22 mouse cellular contexts compared by ENCODE assay signal in genomic region chr6:67243765-67244420, GRCm38 (mm10). TPM values are rescaled to one million over a fixed set of nuclear protein-coding genes. Genes with fewer than 3 reads are reported as not detected.
DNase-seq lines count a peak whose midpoint lies in the region; ATAC-seq and TF ChIP-seq lines count a peak whose summit lies in the region.
"Had no signal": no experiment of that assay in that cellular context is flagged by ENCODE, and none has a peak within 500 bp of the region (broad histone marks: within the 10 kb centered on the region; RNA-seq: fewer than 3 reads in every experiment).

No protein-coding gene starts in this region.

- no peak overlapping the region for H3K9ac ChIP-seq in kidney, embryonic 14.5 days (ENCODE audit: low read depth, low read length)
- no peak overlapping the region for H3K9ac ChIP-seq in liver, adult 2 months (ENCODE audit: low read depth, low read length)
- H3K9ac ChIP-seq in liver, postnatal 0 days (replicated peaks) = no peak overlapping the region
- no peak overlapping the region for H3K9ac ChIP-seq in midbrain, embryonic 11.5 days (ENCODE audit: low read length)
- H3K9ac ChIP-seq in midbrain, embryonic 13.5 days (replicated peaks) = no peak overlapping the region
- H3K9ac ChIP-seq: embryonic facial prominence, embryonic 15.5 days; forebrain, embryonic 15.5 days; heart, embryonic 12.5 days; hindbrain, embryonic 14.5 days had no signal

- H3K4me2 ChIP-seq in kidney, embryonic 14.5 days (replicated peaks; ENCODE audit: low read depth, low read length) = no peak overlapping the region
- H3K4me2 ChIP-seq in liver, postnatal 0 days (ENCODE audit: low read depth, low read length) = no peak overlapping the region
- no peak overlapping the region for H3K4me2 ChIP-seq in midbrain, embryonic 11.5 days
- H3K4me2 ChIP-seq in midbrain, embryonic 13.5 days (replicated peaks) = no peak overlapping the region
- H3K4me2 ChIP-seq: embryonic facial prominence, embryonic 15.5 days; forebrain, embryonic 15.5 days; heart, embryonic 12.5 days; hindbrain, embryonic 14.5 days had no signal

- no peaks in the 10 kb centered on the region for H3K9me3 ChIP-seq in kidney, embryonic 14.5 days (ENCODE audit: control insufficient read depth, low read length)
- no peaks in the 10 kb centered on the region for H3K9me3 ChIP-seq in liver, postnatal 0 days (ENCODE audit: low read length)
- H3K9me3 ChIP-seq in midbrain, embryonic 11.5 days (ENCODE audit: control insufficient read depth, low read length) = no peaks in the 10 kb centered on the region
- no peaks in the 10 kb centered on the region for H3K9me3 ChIP-seq in midbrain, embryonic 13.5 days
- H3K9me3 ChIP-seq: embryonic facial prominence, embryonic 15.5 days; forebrain, embryonic 10.5 days; forebrain, embryonic 15.5 days; heart, embryonic 12.5 days; hindbrain, embryonic 10.5 days had no signal

- TF ChIP-seq CTCF in liver, adult 2 months (IDR thresholded peaks at IDR 0.05; ENCODE audit: low read depth, low read length) = no peak
- no peak for TF ChIP-seq CTCF in liver, postnatal 0 days (IDR thresholded peaks at IDR 0.05; ENCODE audit: low read depth)

- H3K27ac ChIP-seq in kidney, embryonic 14.5 days (ENCODE audit: low read depth, low read length) = no peak overlapping the region
- H3K27ac ChIP-seq in liver, adult 2 months (replicated peaks; ENCODE audit: insufficient read depth, low read depth, low read length) = peak overlapping the region; percentile 95
- no peak overlapping the region for H3K27ac ChIP-seq in liver, postnatal 0 days (ENCODE audit: low read depth)
- H3K27ac ChIP-seq in midbrain, embryonic 11.5 days (ENCODE audit: low read depth, low read length) = no peak overlapping the region
- H3K27ac ChIP-seq in midbrain, embryonic 13.5 days = no peak overlapping the region
- H3K27ac ChIP-seq: embryonic facial prominence, embryonic 15.5 days; forebrain, embryonic 10.5 days; forebrain, embryonic 15.5 days; heart, adult 2 months; hindbrain, embryonic 10.5 days; hindbrain, embryonic 14.5 days had no signal

- TF ChIP-seq EP300 in liver, postnatal 0 days (IDR thresholded peaks at IDR 0.05; ENCODE audit: low read depth) = no peak

- no peak for ATAC-seq in kidney, embryonic 14.5 days (ENCODE audit: low FRiP score, low TSS enrichment)
- no peak for ATAC-seq in liver, postnatal 0 days
- no peak for ATAC-seq in midbrain, embryonic 11.5 days (ENCODE audit: low FRiP score)
- ATAC-seq in midbrain, embryonic 13.5 days = no peak
- ATAC-seq: forebrain, embryonic 15.5 days had no signal

- no peaks in the 10 kb centered on the region for H3K27me3 ChIP-seq in kidney, embryonic 14.5 days (ENCODE audit: control insufficient read depth, insufficient read depth, low read length)
- H3K27me3 ChIP-seq in liver, adult 2 months (ENCODE audit: control insufficient read depth, insufficient read depth, low read length) = no peaks in the 10 kb centered on the region
- H3K27me3 ChIP-seq in liver, postnatal 0 days (ENCODE audit: insufficient read depth, low read length) = no peaks in the 10 kb centered on the region
- H3K27me3 ChIP-seq in midbrain, embryonic 11.5 days (ENCODE audit: control insufficient read depth, insufficient read depth, low read length) = no peaks in the 10 kb centered on the region
- no peaks in the 10 kb centered on the region for H3K27me3 ChIP-seq in midbrain, embryonic 13.5 days
- H3K27me3 ChIP-seq: CH12.LX; embryonic facial prominence, embryonic 15.5 days; forebrain, embryonic 15.5 days; heart, embryonic 12.5 days had no signal

- no peaks in the 10 kb centered on the region for H3K79me2 ChIP-seq in liver, adult 2 months (ENCODE audit: control insufficient read depth, insufficient read depth, low read length)

- no peaks in the 10 kb centered on the region for H3K36me3 ChIP-seq in kidney, embryonic 14.5 days (ENCODE audit: control insufficient read depth, insufficient read depth, low read length)
- no peaks in the 10 kb centered on the region for H3K36me3 ChIP-seq in liver, adult 2 months (ENCODE audit: control insufficient read depth, insufficient read depth, low read length)
- no peaks in the 10 kb centered on the region for H3K36me3 ChIP-seq in liver, postnatal 0 days (replicated peaks; ENCODE audit: insufficient read depth, low read length)
- H3K36me3 ChIP-seq in midbrain, embryonic 11.5 days (ENCODE audit: control insufficient read depth, insufficient read depth, low read length) = no peaks in the 10 kb centered on the region
- no peaks in the 10 kb centered on the region for H3K36me3 ChIP-seq in midbrain, embryonic 13.5 days
- H3K36me3 ChIP-seq: embryonic facial prominence, embryonic 15.5 days; forebrain, embryonic 10.5 days; forebrain, embryonic 15.5 days; heart, embryonic 12.5 days; hindbrain, embryonic 10.5 days had no signal

- DNase-seq in kidney, adult 18-20 months = peak; percentile 5
- DNase-seq in liver, adult 2 months (ENCODE audit: extremely low read depth, low read depth, low spot score) = peak; percentile 77
- DNase-seq in liver, postnatal 0 days = no peak
- peak; percentile 23 for DNase-seq in midbrain, embryonic 11.5 days (ENCODE audit: low spot score, missing footprints)
- peak; percentile 32 for DNase-seq in ZHBTc4 (ENCODE audit: low read depth, low spot score)
- DNase-seq in gastrocnemius, postnatal 10 days = no peak
- DNase-seq: adrenal gland, postnatal 10 days; cerebellum, adult 11 months; cerebellum, adult 8-10 months; cerebellum, postnatal 14 days; embryo, embryonic 11 days; heart, adult 2 months had no signal

- WGBS in kidney, embryonic 14.5 days = 93% methylated on average over 7 of the region's 7 CpGs
- 31% methylated on average over 7 of the region's 7 CpGs for WGBS in liver, adult 2 months
- WGBS in liver, postnatal 0 days (ENCODE audit: insufficient replicate concordance) = 87% methylated on average over 7 of the region's 7 CpGs
- WGBS in midbrain, embryonic 11.5 days = 90% methylated on average over 7 of the region's 7 CpGs
- 96% methylated on average over 7 of the region's 7 CpGs for WGBS in midbrain, embryonic 13.5 days

- H3K4me1 ChIP-seq in kidney, embryonic 14.5 days (ENCODE audit: control insufficient read depth, insufficient read depth, low read length) = no peaks in the 10 kb centered on the region
- H3K4me1 ChIP-seq in liver, adult 2 months (ENCODE audit: control insufficient read depth, insufficient read depth, low read length) = peaks cover 7% of the 10 kb centered on the region; the same call in 1 of the 2 replicates
- H3K4me1 ChIP-seq in liver, postnatal 0 days (ENCODE audit: insufficient read depth) = no peaks in the 10 kb centered on the region
- no peaks in the 10 kb centered on the region for H3K4me1 ChIP-seq in midbrain, embryonic 11.5 days (ENCODE audit: control insufficient read depth, insufficient read depth, low read length)
- no peaks in the 10 kb centered on the region for H3K4me1 ChIP-seq in midbrain, embryonic 13.5 days (replicated peaks)
- H3K4me1 ChIP-seq: embryonic facial prominence, embryonic 15.5 days; forebrain, embryonic 10.5 days; forebrain, embryonic 15.5 days; heart, embryonic 12.5 days; hindbrain, embryonic 10.5 days had no signal

- no peak overlapping the region for H3K4me3 ChIP-seq in kidney, embryonic 14.5 days (ENCODE audit: low read length)
- H3K4me3 ChIP-seq in liver, adult 2 months (ENCODE audit: insufficient read depth, low read depth, low read length) = no peak overlapping the region
- H3K4me3 ChIP-seq in liver, postnatal 0 days (ENCODE audit: low read depth, low read length) = no peak overlapping the region
- no peak overlapping the region for H3K4me3 ChIP-seq in midbrain, embryonic 11.5 days (ENCODE audit: low read depth, low read length)
- no peak overlapping the region for H3K4me3 ChIP-seq in midbrain, embryonic 13.5 days (replicated peaks)
- H3K4me3 ChIP-seq: embryonic facial prominence, embryonic 15.5 days; erythroblast, embryonic 14.5 days; forebrain, embryonic 10.5 days; forebrain, embryonic 15.5 days; heart, adult 2 months; heart, embryonic 12.5 days; hindbrain, embryonic 10.5 days had no signal

- TF ChIP-seq POLR2A in liver, adult 2 months (IDR thresholded peaks at IDR 0.05; ENCODE audit: extremely low read depth, insufficient read depth, low read length) = no peak

RNA-seq across cellular contexts. Expression of gene Serbp1, which starts 5.9 kb away (rescaled TPM):
- 546 and 649 TPM in 2 replicates for polyA plus RNA-seq in kidney, embryonic 14.5 days (2014; fragmentation: Nextera tagmentation; extraction: Ambion mirVana)
- total RNA-seq in liver, adult 2 months (2014; rRNA removed) = 144 and 218 TPM in 2 replicates
- 48.9 and 62.1 TPM in 2 replicates for polyA plus RNA-seq in liver, adult 2 months (2012; rRNA removed)
- polyA plus RNA-seq in liver, postnatal 0 days (2015; fragmentation: Nextera tagmentation; extraction: Ambion mirVana) = 186 and 207 TPM in 2 replicates
- polyA plus RNA-seq in midbrain, embryonic 11.5 days (2014; fragmentation: Nextera tagmentation; extraction: Ambion mirVana) = 547 and 588 TPM in 2 replicates
- 316 and 320 TPM in 2 replicates for polyA plus RNA-seq in midbrain, embryonic 13.5 days (2015; fragmentation: Nextera tagmentation; extraction: Ambion mirVana)
- total RNA-seq in gastrocnemius, postnatal 10 days (2021) = 100 to 1,000 TPM; 416 to 434 TPM

Comparison
In these comparisons a context has a peak if more than half of its experiments do, and no peak if none do; other contexts are left out.
1. DNase-seq: peak in kidney, adult 18-20 months (single experiment), liver, adult 2 months (single experiment), midbrain, embryonic 11.5 days (single experiment) and ZHBTc4 (single experiment); none in liver, postnatal 0 days (single experiment) and gastrocnemius, postnatal 10 days (single experiment).